Mouse (Mus musculus) left cerebral cortex, adult 6 months (tissue): Measurements from ENCODE around the gene Rdh11. TPM values are rescaled to one million over a fixed set of nuclear protein-coding genes. Genes with fewer than 3 reads are reported as not detected.

ENCODE experiments used
- long read RNA-seq, 2 experiments: library from polyadenylated mRNA; unstranded; transcript quantifications; one replicate each; pipeline ENCODE4 v2.0.0; 2019 to 2020
- polyA plus RNA-seq: library from polyadenylated mRNA; unstranded; fragments of <200 nt; fragmentation: Nextera tagmentation; gene quantifications from 2 replicates; pipeline ENCODE4 v1.2.3, GENCODE M21; 2021

Gene Rdh11
- polyA plus RNA-seq: 8.7 and 11.5 TPM in 2 replicates
- long read RNA-seq, experiment 1, transcript Rdh11-203 (7 exons, 3,262 nt): major isoform, 68 of 78 reads
- long read RNA-seq, experiment 1, partial matches to known transcripts: 5 of 78 reads
- long read RNA-seq, experiment 1, other reads (novel, unspliced or antisense): 4 of 78 reads
- long read RNA-seq, experiment 2, transcript Rdh11-203 (7 exons, 3,262 nt): major isoform, 21 of 31 reads
- long read RNA-seq, experiment 2, partial matches to known transcripts: 4 of 31 reads
- long read RNA-seq, experiment 2, other reads (novel, unspliced or antisense): 6 of 31 reads

GRCm38 (mm10) chr12:79192193-79192592 lies at the start of gene Rdh11:
TSS of gene Rdh11 (minus strand) at chr12:79192293.

GRCm38 (mm10) chr12:79208703-79209464 lies 16.8 kb upstream of the Rdh11 start, which contains the start of gene Rdh12:
TSS of gene Rdh12 (plus strand) at chr12:79208914.

GRCm38 (mm10) chr12:79172019-79172941 lies 19.8 kb downstream of the Rdh11 start, which contains the start of gene Vti1b:
TSS of gene Vti1b (minus strand) at chr12:79172667.

GRCm38 (mm10) chr12:79130299-79131177 lies 61.6 kb downstream of the Rdh11 start, which contains the start of gene Arg2:
TSS of gene Arg2 (plus strand) at chr12:79130777.

Other genes starting within 250 kb of the Rdh11 start
- gene Tmem229b, start 184.7 kb downstream of the Rdh11 start, polyA plus RNA-seq: 7.7 and 12.6 TPM in 2 replicates
- 3.0 and 4.2 TPM in 2 replicates for gene Plekhh1, start 163.1 kb downstream of the Rdh11 start, polyA plus RNA-seq
- 8.1 and 10.5 TPM in 2 replicates for gene Pigh, start 102.6 kb downstream of the Rdh11 start, polyA plus RNA-seq
- gene Arg2, start 61.5 kb downstream of the Rdh11 start, polyA plus RNA-seq: 3.7 and 5.1 TPM in 2 replicates
- gene Vti1b, start 19.6 kb downstream of the Rdh11 start, polyA plus RNA-seq: 402 and 436 TPM in 2 replicates
- gene Rdh12, start 16.6 kb upstream of the Rdh11 start, polyA plus RNA-seq: 1.4 and 2.0 TPM in 2 replicates
- gene Zfyve26, start 104.0 kb upstream of the Rdh11 start, polyA plus RNA-seq: 3.0 and 3.4 TPM in 2 replicates
- 0.21 and 0.24 TPM in 2 replicates for gene Rad51b, start 105.0 kb upstream of the Rdh11 start, polyA plus RNA-seq